In genomic region chr10:60284676-60285111, GRCm38 (mm10) we compare ENCODE assay signal across 8 mouse cellular contexts. TPM values are rescaled to one million over a fixed set of nuclear protein-coding genes. Genes with fewer than 3 reads are reported as not detected.
DNase-seq lines count a peak whose midpoint lies in the region; ATAC-seq and TF ChIP-seq lines count a peak whose summit lies in the region.

No protein-coding gene starts in this region.

- peak overlapping the region; percentile 64 for H3K27ac ChIP-seq in heart, embryonic 15.5 days
- no peak overlapping the region for H3K27ac ChIP-seq in heart, embryonic 11.5 days (ENCODE audit: low read depth, low read length)
- H3K27ac ChIP-seq in forebrain, embryonic 10.5 days = peak overlapping the region; percentile 82
- no peak overlapping the region; the same call in 1 of the 2 replicates for H3K27ac ChIP-seq in liver, embryonic 11.5 days (ENCODE audit: low read depth, low read length)
- peak overlapping the region; percentile 54 for H3K27ac ChIP-seq in small intestine, adult 2 months (ENCODE audit: insufficient read depth, low read depth, low read length)

- WGBS in heart, embryonic 15.5 days = 45% methylated on average over 8 of the region's 8 CpGs
- 54% methylated on average over 8 of the region's 8 CpGs for WGBS in heart, embryonic 11.5 days (ENCODE audit: insufficient replicate concordance)
- 74% methylated on average over 8 of the region's 8 CpGs for WGBS in forebrain, embryonic 10.5 days
- WGBS in liver, embryonic 11.5 days = 60% methylated on average over 8 of the region's 8 CpGs
- WGBS in small intestine, adult 2 months = 42% methylated on average over 8 of the region's 8 CpGs

- no peaks in the 10 kb centered on the region for H3K36me3 ChIP-seq in heart, embryonic 15.5 days
- H3K36me3 ChIP-seq in heart, embryonic 11.5 days (ENCODE audit: control insufficient read depth, insufficient read depth, low read length) = no peaks in the 10 kb centered on the region
- H3K36me3 ChIP-seq in forebrain, embryonic 10.5 days (replicated peaks) = peaks cover 10% of the 10 kb centered on the region; the same call in 1 of the 2 replicates
- no peaks in the 10 kb centered on the region for H3K36me3 ChIP-seq in liver, embryonic 11.5 days (ENCODE audit: control insufficient read depth, insufficient read depth, low read length)
- H3K36me3 ChIP-seq in small intestine, adult 2 months (ENCODE audit: control insufficient read depth, insufficient read depth, low read length) = peaks cover 2% of the 10 kb centered on the region; the same call in 1 of the 2 replicates

- H3K4me2 ChIP-seq in heart, embryonic 15.5 days = peak overlapping the region; percentile 35
- H3K4me2 ChIP-seq in heart, embryonic 11.5 days = no peak overlapping the region
- peak overlapping the region; percentile 29 for H3K4me2 ChIP-seq in liver, embryonic 11.5 days

- no peak for TF ChIP-seq CTCF in small intestine, adult 2 months (IDR thresholded peaks at IDR 0.05; ENCODE audit: extremely low read depth, insufficient read length, insufficient replicate concordance, low read depth, low read length)

- no peak for DNase-seq in forebrain, embryonic 10.5 days (ENCODE audit: extremely low spot score, low spot score)
- DNase-seq in liver, embryonic 11.5 days (ENCODE audit: low spot score) = no peak
- no peak for DNase-seq in spleen, adult 12 weeks (ENCODE audit: low spot score)
- no peak for DNase-seq in kidney, postnatal 4 days

- no peaks in the 10 kb centered on the region for H3K9me3 ChIP-seq in heart, embryonic 15.5 days (replicated peaks)
- H3K9me3 ChIP-seq in heart, embryonic 11.5 days (replicated peaks; ENCODE audit: control insufficient read depth, low read length) = no peaks in the 10 kb centered on the region
- no peaks in the 10 kb centered on the region for H3K9me3 ChIP-seq in forebrain, embryonic 10.5 days
- no peaks in the 10 kb centered on the region for H3K9me3 ChIP-seq in liver, embryonic 11.5 days (ENCODE audit: control insufficient read depth, low read length)

- ATAC-seq in heart, embryonic 15.5 days (replicated peaks; ENCODE audit: insufficient number of reproducible peaks, insufficient read depth, low FRiP score, low read depth) = peak; percentile 21; the same call in 1 of the 2 replicates
- no peak for ATAC-seq in heart, embryonic 11.5 days (replicated peaks; ENCODE audit: insufficient number of reproducible peaks, low FRiP score, low TSS enrichment)
- ATAC-seq in liver, embryonic 11.5 days (replicated peaks; ENCODE audit: low FRiP score) = no peak
- no peak for ATAC-seq in frontal cortex, adult (ENCODE audit: low TSS enrichment)

- H3K9ac ChIP-seq in heart, embryonic 15.5 days = no peak overlapping the region; the same call in 1 of the 2 replicates
- no peak overlapping the region for H3K9ac ChIP-seq in heart, embryonic 11.5 days (ENCODE audit: low read depth, low read length)
- no peak overlapping the region for H3K9ac ChIP-seq in liver, embryonic 11.5 days (ENCODE audit: low read depth, low read length)

- no peak for TF ChIP-seq POLR2A in small intestine, adult 2 months (IDR thresholded peaks at IDR 0.05; ENCODE audit: low read depth, low read length)

- H3K27me3 ChIP-seq in heart, embryonic 15.5 days = no peaks in the 10 kb centered on the region
- no peaks in the 10 kb centered on the region for H3K27me3 ChIP-seq in heart, embryonic 11.5 days (ENCODE audit: control insufficient read depth, insufficient read depth, low read length)
- H3K27me3 ChIP-seq in forebrain, embryonic 10.5 days (ENCODE audit: poor library complexity, severe bottlenecking) = no peaks in the 10 kb centered on the region
- H3K27me3 ChIP-seq in liver, embryonic 11.5 days (replicated peaks; ENCODE audit: control insufficient read depth, insufficient read depth, low read length) = no peaks in the 10 kb centered on the region
- no peaks in the 10 kb centered on the region for H3K27me3 ChIP-seq in small intestine, adult 2 months (ENCODE audit: control insufficient read depth, insufficient read depth, low read length)

- no peak overlapping the region for H3K4me3 ChIP-seq in heart, embryonic 15.5 days
- no peak overlapping the region for H3K4me3 ChIP-seq in heart, embryonic 11.5 days (ENCODE audit: low read depth, low read length)
- peak overlapping the region; percentile 33; the same call in 1 of the 2 replicates for H3K4me3 ChIP-seq in forebrain, embryonic 10.5 days
- no peak overlapping the region for H3K4me3 ChIP-seq in liver, embryonic 11.5 days (ENCODE audit: low read depth, low read length)
- peak overlapping the region; percentile 8 for H3K4me3 ChIP-seq in small intestine, adult 2 months (ENCODE audit: low read depth, low read length)

- H3K4me1 ChIP-seq in heart, embryonic 15.5 days (replicated peaks) = peaks cover 86% of the 10 kb centered on the region
- peaks cover 39% of the 10 kb centered on the region for H3K4me1 ChIP-seq in heart, embryonic 11.5 days (ENCODE audit: control insufficient read depth, insufficient read depth, low read length)
- peaks cover 83% of the 10 kb centered on the region for H3K4me1 ChIP-seq in forebrain, embryonic 10.5 days
- H3K4me1 ChIP-seq in liver, embryonic 11.5 days (replicated peaks; ENCODE audit: control insufficient read depth, insufficient read depth, low read length) = peaks cover 48% of the 10 kb centered on the region
- H3K4me1 ChIP-seq in small intestine, adult 2 months (ENCODE audit: control insufficient read depth, insufficient read depth, insufficient read length, low read length) = peaks cover 57% of the 10 kb centered on the region

RNA-seq across cellular contexts. Expression of gene Psap, which starts 7.3 kb away (rescaled TPM):
- 118 and 142 TPM in 2 replicates for polyA plus RNA-seq in heart, embryonic 15.5 days (2015; fragmentation: Nextera tagmentation; extraction: Ambion mirVana)
- 68.5 and 78.1 TPM in 2 replicates for polyA plus RNA-seq in heart, embryonic 11.5 days (2014; fragmentation: Nextera tagmentation; extraction: Ambion mirVana)
- 51.8 and 68.7 TPM in 2 replicates for polyA plus RNA-seq in forebrain, embryonic 10.5 days (2016; fragmentation: Nextera tagmentation; extraction: Ambion mirVana)
- 57.0 and 59.8 TPM in 2 replicates for polyA plus RNA-seq in liver, embryonic 11.5 days (2014; fragmentation: Nextera tagmentation; extraction: Ambion mirVana)
- polyA plus RNA-seq in small intestine, adult 2 months (2012; rRNA removed) = 306 and 443 TPM in 2 replicates

Comparison
In these comparisons a context has a peak if more than half of its experiments do, and no peak if none do; other contexts are left out.
1. H3K27ac ChIP-seq: peak in heart, embryonic 15.5 days (single experiment), forebrain, embryonic 10.5 days (single experiment) and small intestine, adult 2 months (single experiment); none in heart, embryonic 11.5 days (single experiment) and liver, embryonic 11.5 days (single experiment).
2. H3K4me3 ChIP-seq: peak in forebrain, embryonic 10.5 days (single experiment) and small intestine, adult 2 months (single experiment); none in heart, embryonic 15.5 days (single experiment), heart, embryonic 11.5 days (single experiment) and liver, embryonic 11.5 days (single experiment).